Mouse (Mus musculus) CH12.LX (cell line): Measurements from ENCODE around the gene Col20a1. TPM values are rescaled to one million over a fixed set of nuclear protein-coding genes. Genes with fewer than 3 reads are reported as not detected.

Experiments used
- DNase-seq: peaks from one replicate; pipeline ENCODE4 v3.0.0-alpha.2; 2013; ENCODE audit errors: extremely low read depth
- H3K27ac ChIP-seq: 2 replicates; pipeline ENCODE4 v1.5.1; 2012; ENCODE audit warnings: low read depth, mild to moderate bottlenecking, control low read depth, moderate library complexity; ENCODE audit not compliant: insufficient read depth
- H3K27me3 ChIP-seq: replicated peaks from 2 replicates; pipeline ENCODE3; 2012; ENCODE audit warnings: inconsistent platforms
- H3K36me3 ChIP-seq, 2 experiments: replicated peaks in 1 of 2; 2 replicates each; pipeline versions ENCODE3 to v1.6.1; 2012; ENCODE audit warnings: inconsistent platforms in 1 of 2, low read length in 1 of 2, mild to moderate bottlenecking in 1 of 2, mixed read lengths in 1 of 2, moderate library complexity in 1 of 2; ENCODE audit not compliant: control insufficient read depth in 1 of 2, insufficient read depth in 1 of 2
- H3K4me1 ChIP-seq, 2 experiments: 2 replicates each; pipeline ENCODE4 v1.6.1; 2012; ENCODE audit warnings: inconsistent platforms in 1 of 2, moderate library complexity in 1 of 2; ENCODE audit not compliant: insufficient read depth in 2 of 2, control insufficient read depth in 1 of 2
- H3K4me2 ChIP-seq: 2 replicates; pipeline ENCODE4 v1.6.1; 2012; ENCODE audit warnings: low read depth, mild to moderate bottlenecking, control low read depth; ENCODE audit not compliant: poor library complexity, insufficient read depth, severe bottlenecking
- H3K4me3 ChIP-seq, 3 experiments: fragments of 150-350 bp in 1 of 3; sonication (generic) in 1 of 3; replicated peaks in 1 of 3; 2 replicates each; pipeline versions ENCODE3 to v1.5.1; 2011 to 2012; ENCODE audit warnings: low read depth in 2 of 3, low read length in 2 of 3, mild to moderate bottlenecking in 2 of 3, moderate library complexity in 2 of 3, control low read depth in 1 of 3, improper control_type of control experiment in 1 of 3, inconsistent platforms in 1 of 3, mixed read lengths in 1 of 3; ENCODE audit not compliant: poor library complexity in 1 of 3
- H3K79me2 ChIP-seq: replicated peaks from 2 replicates; pipeline ENCODE4 v1.6.1; 2012; ENCODE audit warnings: mild to moderate bottlenecking, moderate library complexity; ENCODE audit not compliant: control insufficient read depth, poor library complexity, insufficient read depth, severe bottlenecking; ENCODE audit errors: extremely low read depth
- H3K9ac ChIP-seq: 2 replicates; pipeline ENCODE4 v1.6.1; 2012; ENCODE audit warnings: low read depth, mild to moderate bottlenecking, control low read depth, moderate library complexity; ENCODE audit not compliant: insufficient read depth
- H3K9me3 ChIP-seq: replicated peaks from 2 replicates; pipeline ENCODE3; 2012; ENCODE audit warnings: low read length, inconsistent platforms, mixed read lengths
- BHLHE40 ChIP-seq: IDR thresholded peaks from 2 replicates; pipeline ENCODE4 v1.6.1; 2011; ENCODE audit warnings: mild to moderate bottlenecking, low read depth, low read length, improper control_type of control experiment
- CTCF ChIP-seq, 2 experiments: IDR thresholded peaks in 1 of 2; conservative IDR thresholded peaks in 1 of 2; 2 replicates each; pipeline ENCODE4 v1.5.1; 2011 to 2012; ENCODE audit warnings: low read depth in 2 of 2, low read length in 2 of 2, improper control_type of control experiment in 1 of 2, inconsistent platforms in 1 of 2, mild to moderate bottlenecking in 1 of 2, moderate library complexity in 1 of 2
- EP300 ChIP-seq: IDR thresholded peaks from 2 replicates; pipeline ENCODE4 v1.6.1; 2011; ENCODE audit warnings: low read length, improper control_type of control experiment
- ETS1 ChIP-seq: conservative IDR thresholded peaks from 2 replicates; pipeline ENCODE4 v1.6.1; 2012; ENCODE audit warnings: low read depth, mild to moderate bottlenecking, inconsistent platforms, low read length, improper control_type of control experiment, moderate library complexity
- HCFC1 ChIP-seq: IDR thresholded peaks from 2 replicates; pipeline ENCODE4 v1.6.1; 2012; ENCODE audit warnings: low read depth, mild to moderate bottlenecking, inconsistent platforms, low read length, improper control_type of control experiment
- MAX ChIP-seq: IDR thresholded peaks from 2 replicates; pipeline ENCODE4 v1.6.1; 2011; ENCODE audit warnings: low read length, improper control_type of control experiment
- MAZ ChIP-seq: IDR thresholded peaks from 2 replicates; pipeline ENCODE4 v1.6.1; 2012; ENCODE audit warnings: low read depth, mild to moderate bottlenecking, inconsistent platforms, low read length, improper control_type of control experiment, moderate library complexity
- MEF2A ChIP-seq: IDR thresholded peaks from 2 replicates; pipeline ENCODE4 v1.6.1; 2014; ENCODE audit warnings: low read depth, mild to moderate bottlenecking, inconsistent platforms, low read length, improper control_type of control experiment, borderline replicate concordance
- NRF1 ChIP-seq: IDR thresholded peaks from 2 replicates; pipeline ENCODE4 v1.6.1; 2014; ENCODE audit warnings: low read depth, mild to moderate bottlenecking, inconsistent platforms, low read length, improper control_type of control experiment, moderate library complexity
- PAX5 ChIP-seq: IDR thresholded peaks from 2 replicates; pipeline ENCODE4 v1.6.1; 2012; ENCODE audit warnings: low read length, inconsistent platforms, mixed read lengths
- RCOR1 ChIP-seq: conservative IDR thresholded peaks from 2 replicates; pipeline ENCODE4 v1.6.1; 2012; ENCODE audit warnings: low read depth, mild to moderate bottlenecking, inconsistent platforms, low read length, improper control_type of control experiment
- UBTF ChIP-seq: IDR thresholded peaks from 2 replicates; pipeline ENCODE4 v1.6.1; 2012; ENCODE audit warnings: low read depth, mild to moderate bottlenecking, inconsistent platforms, low read length, improper control_type of control experiment, moderate library complexity
- USF1 ChIP-seq: IDR thresholded peaks from 2 replicates; pipeline ENCODE4 v1.6.1; 2014; ENCODE audit warnings: low read depth, mild to moderate bottlenecking, inconsistent platforms, low read length, improper control_type of control experiment
- USF2 ChIP-seq: conservative IDR thresholded peaks from 2 replicates; pipeline ENCODE4 v1.6.1; 2011; ENCODE audit warnings: low read depth, low read length, improper control_type of control experiment
- ZKSCAN1 ChIP-seq: IDR thresholded peaks from 2 replicates; pipeline ENCODE4 v1.6.1; 2012; ENCODE audit warnings: low read depth, inconsistent platforms, low read length, improper control_type of control experiment, borderline replicate concordance
- ZNF384 ChIP-seq: IDR thresholded peaks from 2 replicates; pipeline ENCODE4 v1.6.1; 2012; ENCODE audit warnings: low read depth, low read length, improper control_type of control experiment, inconsistent platforms
- dilution Hi-C: fragments of 300-500 bp; cut with MboI; formaldehyde crosslinking; loops from 2 replicates; pipeline ENCODE4 v1.14.3; 2020; ENCODE audit warnings: low sequenced_read_pairs; ENCODE audit not compliant: extremely low pct_unique_long_range_greater_than_20kb, extremely low pct_ligation_motif_present
- in situ Hi-C: fragments of 300-500 bp; cut with MboI; formaldehyde crosslinking; loops from 3 replicates; pipeline ENCODE4 v1.14.3; 2019; ENCODE audit warnings: low sequenced_read_pairs, low pct_ligation_motif_present, low pct_unique_long_range_greater_than_20kb, mixed read lengths
- polyA plus RNA-seq: library from polyadenylated mRNA; unstranded; fragments of >175 nt; gene quantifications from 2 replicates; pipeline ENCODE4 v1.2.1, GENCODE M21; 2012; ENCODE audit warnings: low read depth; ENCODE audit not compliant: insufficient read length
- total RNA-seq, 2 experiments: library from RNA; depleted of rRNA; stranded (reverse); fragments of 300-350 nt in 1 of 2; fragments of >200 nt in 1 of 2; gene quantifications; 2 replicates each; pipeline ENCODE4 v1.2.3; 2012 to 2014

Gene Col20a1
- total and polyA plus RNA-seq, 3 experiments: 0.52 to 2.2 (median 0.68) TPM

GRCm38 (mm10) chr2:181048986-181049385 is 62.7 kb downstream of the Col20a1 start:
- no peaks in the 10 kb centered on the region for H3K36me3 ChIP-seq
- no peak overlapping the region for H3K4me2 ChIP-seq
- in situ Hi-C loops: loop anchor here (10.0 kb wide), 1 partner anchor 254 kb away; no protein-coding TSS in a partner anchor
- no peak overlapping the region for H3K27ac ChIP-seq
- H3K9ac ChIP-seq: no peak overlapping the region
- dilution Hi-C loops: no loop called here
- H3K4me1 ChIP-seq: no peaks in the 10 kb centered on the region
- H3K4me3 ChIP-seq: no peak overlapping the region
- DNase-seq: no peak
- no peak for TF ChIP-seq UBTF
- TF ChIP-seq USF1: no peak
- TF ChIP-seq MAZ: no peak
- no peak for TF ChIP-seq EP300
- TF ChIP-seq HCFC1: no peak
- TF ChIP-seq CTCF (conservative IDR thresholded peaks at IDR 0.05 in 1 of 2, IDR thresholded peaks at IDR 0.05 in 1 of 2; ENCODE audit: low read depth in 2 of 2, low read length in 2 of 2): no peak
- TF ChIP-seq MEF2A: no peak
- no peak for TF ChIP-seq BHLHE40
- no peak for TF ChIP-seq ZNF384
- TF ChIP-seq, all 38 proteins: peak for 0
- Histone ChIP-seq H3K9me3 (no peaks in the 10 kb centered on the region), H3K27me3 (peaks cover 96% of the 10 kb centered on the region), H3K79me2 (no peaks in the 10 kb centered on the region)

GRCm38 (mm10) chr2:181052171-181052570 is 65.8 kb downstream of the Col20a1 start:
- dilution Hi-C loops: no loop called here
- Histone ChIP-seq H3K4me3 (no peak overlapping the region), H3K79me2 (no peaks in the 10 kb centered on the region), H3K9me3 (no peaks in the 10 kb centered on the region), H3K36me3 (no peaks in the 10 kb centered on the region), H3K27ac (no peak overlapping the region), H3K27me3 (peaks cover 96% of the 10 kb centered on the region), H3K4me1 (no peaks in the 10 kb centered on the region), H3K9ac (no peak overlapping the region), H3K4me2 (no peak overlapping the region)
- no peak for TF ChIP-seq ZNF384
- no peak for TF ChIP-seq RCOR1
- no peak for TF ChIP-seq PAX5
- no peak for TF ChIP-seq ZKSCAN1
- TF ChIP-seq ETS1: no peak
- TF ChIP-seq USF2: no peak
- TF ChIP-seq MAX: no peak
- TF ChIP-seq MAZ: no peak
- TF ChIP-seq NRF1: no peak
- DNase-seq: no peak
- in situ Hi-C loops: no loop called here
